Mouse (Mus musculus) cerebellum, adult 2 months (tissue): ENCODE data around the gene Dhrs2.

ENCODE experiments used
- CTCF ChIP-seq: fragments of 200-500 bp; IDR thresholded peaks from 2 replicates; pipeline ENCODE4 v1.5.1; 2011; ENCODE audit warnings: low read depth, mild to moderate bottlenecking, control low read depth, low read length, moderate library complexity, borderline replicate concordance; ENCODE audit not compliant: insufficient read depth
- POLR2A ChIP-seq: fragments of 200-500 bp; IDR thresholded peaks from 2 replicates; pipeline ENCODE4 v1.6.1; 2011; ENCODE audit warnings: low read length, control low read depth, borderline replicate concordance; ENCODE audit not compliant: insufficient read depth

- TF ChIP-seq CTCF (peak; percentile 22; the same call in 1 of the 2 replicates), POLR2A (no peak)
These were observed 1.4 kb downstream of the Dhrs2 start for GRCm38 (mm10) chr14:55223172-55223571.
